In genomic region chr8:71299716-71300115, GRCm38 (mm10) we compare ENCODE assay signal across 19 mouse cellular contexts. TPM values are rescaled to one million over a fixed set of nuclear protein-coding genes. Genes with fewer than 3 reads are reported as not detected.
A peak's percentile ranks its signal among the peaks of the same experiment; 100 is the strongest.
DNase-seq lines count a peak whose midpoint lies in the region; ATAC-seq and TF ChIP-seq lines count a peak whose summit lies in the region.
"Had no signal": no experiment of that assay in that cellular context is flagged by ENCODE, and none has a peak within 500 bp of the region (broad histone marks: within the 10 kb centered on the region; RNA-seq: fewer than 3 reads in every experiment).

No protein-coding gene starts in this region.

- no peaks in the 10 kb centered on the region for H3K36me3 ChIP-seq in liver, adult 2 months (ENCODE audit: control insufficient read depth, insufficient read depth, low read length)
- peaks cover 11% of the 10 kb centered on the region; the same call in 1 of the 2 replicates for H3K36me3 ChIP-seq in liver, embryonic 11.5 days (ENCODE audit: control insufficient read depth, insufficient read depth, low read length)
- H3K36me3 ChIP-seq in intestine, postnatal 0 days (ENCODE audit: control insufficient read depth, insufficient read depth), result peaks cover 16% of the 10 kb centered on the region; the same call in 1 of the 2 replicates
- peaks cover 7% of the 10 kb centered on the region for H3K36me3 ChIP-seq in liver, postnatal 0 days (replicated peaks; ENCODE audit: insufficient read depth, low read length)

- TF ChIP-seq EP300 in liver, postnatal 0 days (IDR thresholded peaks at IDR 0.05; ENCODE audit: low read depth), result no peak

- no peak for TF ChIP-seq POLR2A in liver, adult 2 months (IDR thresholded peaks at IDR 0.05; ENCODE audit: extremely low read depth, insufficient read depth, low read length)

- peak; percentile 84 for DNase-seq in liver, adult 2 months (ENCODE audit: extremely low read depth, low read depth, low spot score)
- no peak for DNase-seq in liver, embryonic 11.5 days (ENCODE audit: low spot score)
- no peak for DNase-seq in liver, postnatal 0 days
- no peak for DNase-seq in spleen, adult 18-20 months
- DNase-seq in thymus, adult 18-20 months, result no peak
- DNase-seq: adrenal gland, adult 2 months; adrenal gland, postnatal 25 days; cerebellum, adult 18-20 months; cerebellum, adult 9-11 months; forebrain, postnatal 0 days; gastrocnemius, adult 2 months; gastrocnemius, postnatal 25 days; heart, postnatal 4 days had no signal

- H3K27ac ChIP-seq in liver, adult 2 months (replicated peaks; ENCODE audit: insufficient read depth, low read depth, low read length), result peak overlapping the region; percentile 57
- no peak overlapping the region for H3K27ac ChIP-seq in liver, embryonic 11.5 days (ENCODE audit: low read depth, low read length)
- peak overlapping the region; percentile 57 for H3K27ac ChIP-seq in intestine, postnatal 0 days (ENCODE audit: low read depth, low read length)
- H3K27ac ChIP-seq in liver, postnatal 0 days (ENCODE audit: low read depth), result peak overlapping the region; percentile 63
- H3K27ac ChIP-seq: embryonic facial prominence, embryonic 10.5 days; forebrain, embryonic 13.5 days; gastrocnemius, adult 2 months; heart, embryonic 10.5 days; hindbrain, embryonic 12.5 days had no signal

- TF ChIP-seq CTCF in liver, adult 2 months (IDR thresholded peaks at IDR 0.05; ENCODE audit: low read depth, low read length), result no peak
- TF ChIP-seq CTCF in intestine, postnatal 0 days (IDR thresholded peaks at IDR 0.05; ENCODE audit: low read depth), result no peak
- TF ChIP-seq CTCF in liver, postnatal 0 days (IDR thresholded peaks at IDR 0.05; ENCODE audit: low read depth), result no peak

- no peaks in the 10 kb centered on the region for H3K27me3 ChIP-seq in liver, adult 2 months (ENCODE audit: control insufficient read depth, insufficient read depth, low read length)
- no peaks in the 10 kb centered on the region for H3K27me3 ChIP-seq in liver, embryonic 11.5 days (replicated peaks; ENCODE audit: control insufficient read depth, insufficient read depth, low read length)
- H3K27me3 ChIP-seq in intestine, postnatal 0 days (replicated peaks; ENCODE audit: control insufficient read depth, insufficient read depth, low read length), result no peaks in the 10 kb centered on the region
- no peaks in the 10 kb centered on the region for H3K27me3 ChIP-seq in liver, postnatal 0 days (ENCODE audit: insufficient read depth, low read length)
- H3K27me3 ChIP-seq: forebrain, embryonic 13.5 days; hindbrain, embryonic 12.5 days had no signal

- peaks cover 14% of the 10 kb centered on the region; the same call in 1 of the 2 replicates for H3K79me2 ChIP-seq in liver, adult 2 months (ENCODE audit: control insufficient read depth, insufficient read depth, low read length)

- no peaks in the 10 kb centered on the region for H3K9me3 ChIP-seq in liver, embryonic 11.5 days (ENCODE audit: control insufficient read depth, low read length)
- 0 out of 2 replicates have a peak, but pooled peaks cover 5% of the 10 kb centered on the region for H3K9me3 ChIP-seq in intestine, postnatal 0 days (ENCODE audit: control insufficient read depth)
- H3K9me3 ChIP-seq in liver, postnatal 0 days (ENCODE audit: low read length), result 0 out of 2 replicates have a peak, but pooled peaks cover 2% of the 10 kb centered on the region

- WGBS in liver, adult 2 months, result 19% methylated on average over 3 of the region's 3 CpGs
- 85% methylated on average over 3 of the region's 3 CpGs for WGBS in liver, embryonic 11.5 days
- WGBS in intestine, postnatal 0 days, result 43% methylated on average over 3 of the region's 3 CpGs
- 60% methylated on average over 3 of the region's 3 CpGs for WGBS in liver, postnatal 0 days (ENCODE audit: insufficient replicate concordance)

- no peak overlapping the region for H3K9ac ChIP-seq in liver, adult 2 months (ENCODE audit: low read depth, low read length)
- no peak overlapping the region for H3K9ac ChIP-seq in liver, embryonic 11.5 days (ENCODE audit: low read depth, low read length)
- H3K9ac ChIP-seq in intestine, postnatal 0 days (ENCODE audit: low read depth, low read length), result no peak overlapping the region
- no peak overlapping the region for H3K9ac ChIP-seq in liver, postnatal 0 days (replicated peaks)
- H3K9ac ChIP-seq: forebrain, embryonic 13.5 days; forebrain, postnatal 0 days; hindbrain, embryonic 12.5 days had no signal

- no peak overlapping the region for H3K4me2 ChIP-seq in liver, embryonic 11.5 days
- no peak overlapping the region for H3K4me2 ChIP-seq in intestine, postnatal 0 days (replicated peaks; ENCODE audit: low read depth)
- H3K4me2 ChIP-seq in liver, postnatal 0 days (ENCODE audit: low read depth, low read length), result no peak overlapping the region
- H3K4me2 ChIP-seq: forebrain, embryonic 13.5 days; hindbrain, embryonic 12.5 days had no signal

- H3K4me3 ChIP-seq in liver, adult 2 months (ENCODE audit: insufficient read depth, low read depth, low read length), result no peak overlapping the region
- no peak overlapping the region for H3K4me3 ChIP-seq in liver, embryonic 11.5 days (ENCODE audit: low read depth, low read length)
- no peak overlapping the region for H3K4me3 ChIP-seq in intestine, postnatal 0 days (ENCODE audit: low read depth, low read length)
- H3K4me3 ChIP-seq in liver, postnatal 0 days (ENCODE audit: low read depth, low read length), result no peak overlapping the region
- H3K4me3 ChIP-seq: embryonic facial prominence, embryonic 10.5 days; forebrain, embryonic 13.5 days; gastrocnemius, adult 2 months; heart, embryonic 10.5 days; hindbrain, embryonic 12.5 days had no signal

- ATAC-seq in liver, embryonic 11.5 days (replicated peaks; ENCODE audit: low FRiP score), result no peak
- ATAC-seq in intestine, postnatal 0 days, result peak; percentile 92
- ATAC-seq in liver, postnatal 0 days, result peak; percentile 82
- ATAC-seq: forebrain, embryonic 13.5 days; forebrain, postnatal 0 days; hindbrain, embryonic 16.5 days had no signal

- H3K4me1 ChIP-seq in liver, adult 2 months (ENCODE audit: control insufficient read depth, insufficient read depth, low read length), result peaks cover 25% of the 10 kb centered on the region
- H3K4me1 ChIP-seq in liver, embryonic 11.5 days (replicated peaks; ENCODE audit: control insufficient read depth, insufficient read depth, low read length), result no peaks in the 10 kb centered on the region
- H3K4me1 ChIP-seq in intestine, postnatal 0 days (replicated peaks; ENCODE audit: control insufficient read depth, insufficient read depth, low read length), result peaks cover 3% of the 10 kb centered on the region; the same call in 1 of the 2 replicates
- H3K4me1 ChIP-seq in liver, postnatal 0 days (ENCODE audit: insufficient read depth), result peaks cover 14% of the 10 kb centered on the region
- H3K4me1 ChIP-seq: embryonic facial prominence, embryonic 10.5 days; forebrain, embryonic 13.5 days; hindbrain, embryonic 12.5 days had no signal

RNA-seq across cellular contexts. Expression of gene Haus8, which starts 27.0 kb away (rescaled TPM):
- total RNA-seq in liver, adult 2 months (2014; rRNA removed), result 4.0 and 5.8 TPM in 2 replicates
- polyA plus RNA-seq in liver, adult 2 months (2012; rRNA removed), result 2.1 and 2.8 TPM in 2 replicates
- polyA plus RNA-seq in liver, embryonic 11.5 days (2014; fragmentation: Nextera tagmentation; extraction: Ambion mirVana), result 73.3 and 77.0 TPM in 2 replicates
- 12.9 and 13.1 TPM in 2 replicates for polyA plus RNA-seq in intestine, postnatal 0 days (2015; fragmentation: Nextera tagmentation; extraction: Ambion mirVana)
- 16.5 and 18.6 TPM in 2 replicates for polyA plus RNA-seq in liver, postnatal 0 days (2015; fragmentation: Nextera tagmentation; extraction: Ambion mirVana)

RNA-seq across cellular contexts. Expression of gene Myo9b, which starts 27.2 kb away (rescaled TPM):
- 8.6 and 12.8 TPM in 2 replicates for total RNA-seq in liver, adult 2 months (2014; rRNA removed)
- 6.6 and 7.6 TPM in 2 replicates for polyA plus RNA-seq in liver, adult 2 months (2012; rRNA removed)
- 19.0 and 20.2 TPM in 2 replicates for polyA plus RNA-seq in liver, embryonic 11.5 days (2014; fragmentation: Nextera tagmentation; extraction: Ambion mirVana)
- 6.5 and 7.2 TPM in 2 replicates for polyA plus RNA-seq in intestine, postnatal 0 days (2015; fragmentation: Nextera tagmentation; extraction: Ambion mirVana)
- polyA plus RNA-seq in liver, postnatal 0 days (2015; fragmentation: Nextera tagmentation; extraction: Ambion mirVana), result 3.8 and 5.1 TPM in 2 replicates
